Mouse (Mus musculus) embryo, embryonic 10 days (tissue): Measurements from ENCODE around the gene Car8.
"Not testable (repeated sequence)": the region's sequence is repeated elsewhere in the genome, so short reads cannot be mapped to it uniquely, and the experiment has no call there.

Experiments used
- DNase-seq: peaks from one replicate; pipeline ENCODE4 v3.0.0-alpha.2; 2015; ENCODE audit warnings: low spot score

Car8 gene

GRCm38 (mm10) chr4:8203367-8203766 is 35.5 kb downstream of the Car8 start:
- no peak for DNase-seq

- no peak for DNase-seq
These were observed 37.2 kb downstream of the Car8 start for GRCm38 (mm10) chr4:8201631-8202030.

DNA sequence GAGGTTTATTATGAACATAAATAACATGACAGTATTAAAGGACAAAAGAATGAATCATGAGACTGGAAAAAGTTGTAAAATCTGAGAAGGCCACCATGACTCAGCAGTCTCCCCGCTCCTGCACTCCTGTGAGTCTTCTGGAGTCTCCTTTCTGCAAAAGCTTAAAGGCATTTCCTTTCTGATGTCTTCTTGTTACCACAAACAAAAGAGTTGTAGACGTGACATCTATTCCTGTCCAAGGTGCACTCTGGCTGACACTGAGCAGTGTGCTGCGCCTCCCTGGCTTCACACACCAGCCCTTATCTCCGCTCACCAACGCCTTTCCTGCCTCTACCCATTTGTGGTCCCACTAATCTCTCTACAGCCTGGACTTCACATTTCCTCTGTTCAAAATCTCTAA is 38.8 kb downstream of the Car8 start:
- no peak for DNase-seq

GRCm38 (mm10) chr4:8198033-8198432 is 40.8 kb downstream of the Car8 start:
- no peak for DNase-seq

DNA sequence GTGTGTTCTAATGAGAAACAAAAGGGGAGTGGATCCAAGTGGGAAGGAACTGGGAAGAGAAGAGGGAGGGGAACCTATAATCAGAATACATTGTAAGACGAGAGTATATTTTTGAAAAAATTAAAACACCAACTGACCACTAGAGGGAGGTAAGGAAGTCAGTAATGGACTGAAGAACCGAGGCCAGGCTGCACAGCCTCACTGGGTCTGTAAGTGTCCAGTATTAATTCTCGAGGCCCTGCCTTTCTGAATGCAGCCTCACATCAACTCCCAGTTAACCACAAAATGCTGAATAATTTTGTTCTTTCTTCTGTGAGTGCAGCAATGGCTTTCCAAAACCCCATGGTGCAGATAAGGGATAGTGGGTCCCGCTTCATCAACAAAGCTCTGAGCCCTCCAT is 48.4 kb downstream of the Car8 start:
- peak; percentile 28 for DNase-seq

DNA sequence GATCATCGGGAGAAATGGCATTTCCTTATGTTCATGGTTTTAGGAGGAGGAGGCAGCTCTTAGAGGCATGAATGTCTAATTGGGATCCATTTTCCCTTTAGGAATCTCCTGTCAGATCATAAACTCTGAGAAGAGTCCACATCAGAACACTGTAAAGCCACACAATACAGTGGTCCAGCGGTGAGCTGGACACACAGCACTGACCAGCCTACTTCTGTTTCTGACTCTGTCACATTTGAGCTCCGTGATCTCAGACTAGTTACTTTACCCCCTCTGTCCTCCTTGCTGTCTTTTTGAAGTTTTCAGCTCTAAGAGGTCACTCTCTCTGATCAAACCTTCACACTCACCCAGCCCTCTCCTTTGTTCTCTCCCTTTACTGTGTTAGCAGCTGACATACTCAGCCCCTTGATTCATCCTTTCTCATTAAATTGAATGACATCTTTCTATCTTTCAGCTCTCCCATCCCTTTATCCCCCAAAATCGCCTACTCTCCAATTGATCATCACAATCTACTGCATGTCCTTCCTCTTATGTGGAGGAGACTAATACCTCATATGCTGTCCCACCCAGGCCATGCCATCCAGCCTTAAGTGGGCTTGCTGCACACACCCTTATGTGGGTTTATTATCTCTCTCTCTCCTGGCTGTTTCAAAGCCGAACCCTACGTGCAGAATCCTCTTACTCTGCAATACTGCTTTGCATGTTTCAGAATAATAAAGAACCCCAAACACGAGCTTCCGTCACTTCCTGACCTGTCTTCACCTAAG is 51.7 kb downstream of the Car8 start:
- DNase-seq, result no peak

- DNase-seq, result no peak
These were observed 58.3 kb downstream of the Car8 start for GRCm38 (mm10) chr4:8180576-8180975.

DNA sequence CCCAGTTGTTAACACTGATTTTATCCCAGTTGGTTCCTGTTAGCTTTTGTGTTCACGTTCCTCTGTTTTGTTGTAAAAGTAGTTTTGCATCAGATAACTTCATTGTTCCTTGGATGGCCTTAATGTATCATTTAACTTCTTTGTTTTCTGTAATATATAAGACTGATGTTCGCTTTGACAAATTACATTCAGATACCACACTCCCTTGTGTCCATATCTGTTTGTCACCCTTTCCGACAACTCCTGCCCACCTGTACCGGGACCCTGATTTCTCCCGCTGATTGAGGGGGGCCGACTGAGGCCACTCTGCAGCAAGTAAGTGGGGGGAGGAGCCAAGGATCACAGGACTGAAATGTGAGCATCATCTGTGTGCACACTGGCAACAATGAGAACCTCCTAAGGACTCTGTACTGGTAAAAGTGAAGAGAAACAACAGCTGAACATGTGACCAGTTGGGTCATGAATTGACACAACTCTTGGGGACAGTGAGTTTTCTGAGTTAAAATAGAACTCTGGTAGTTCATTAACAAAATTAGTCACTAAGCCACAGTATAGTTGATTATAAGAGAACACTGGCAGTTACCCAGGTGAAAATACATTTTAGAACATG is 84.1 kb downstream of the Car8 start:
- DNase-seq, result no peak

GRCm38 (mm10) chr4:8153926-8154325 is 84.9 kb downstream of the Car8 start:
- not testable (repeated sequence) for DNase-seq

DNA sequence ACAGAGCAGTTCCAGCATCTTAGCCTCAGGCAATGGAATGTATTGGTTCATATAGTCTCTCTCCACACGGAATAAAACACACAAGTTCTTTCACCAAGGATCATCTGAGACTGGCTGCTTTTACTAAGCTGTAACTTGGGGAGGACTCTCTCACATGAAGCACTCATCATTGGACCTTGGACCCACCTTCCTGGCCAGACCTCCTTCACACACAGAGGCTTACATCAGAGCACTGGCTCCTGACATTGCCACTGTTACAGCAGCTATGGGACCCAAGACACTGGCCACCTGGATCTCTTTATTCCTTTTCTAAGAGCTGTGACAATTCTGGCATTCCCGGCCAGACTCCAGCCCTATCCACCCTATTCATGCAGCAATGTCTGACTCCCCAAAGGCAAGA is 101.4 kb downstream of the Car8 start:
- DNase-seq, result no peak

DNA sequence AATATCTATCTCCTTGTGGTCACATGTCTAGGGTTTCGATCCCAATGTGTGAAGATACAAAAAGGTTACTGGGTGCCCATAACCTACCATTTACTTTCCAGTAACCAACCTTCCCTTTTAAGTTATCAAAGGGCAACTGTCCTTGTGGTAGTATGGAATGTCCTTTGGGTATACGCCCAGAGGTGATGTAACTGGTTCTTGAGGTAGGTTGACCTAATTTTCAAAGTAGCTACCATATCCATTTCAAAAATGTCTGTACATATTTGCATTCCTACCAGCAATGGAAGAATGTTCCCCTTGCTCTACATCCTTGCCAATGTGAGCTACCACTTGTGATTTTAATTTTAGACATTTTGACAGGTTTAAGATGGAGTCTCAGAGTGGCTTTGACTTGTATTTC is 106.8 kb downstream of the Car8 start:
- no peak for DNase-seq

DNA sequence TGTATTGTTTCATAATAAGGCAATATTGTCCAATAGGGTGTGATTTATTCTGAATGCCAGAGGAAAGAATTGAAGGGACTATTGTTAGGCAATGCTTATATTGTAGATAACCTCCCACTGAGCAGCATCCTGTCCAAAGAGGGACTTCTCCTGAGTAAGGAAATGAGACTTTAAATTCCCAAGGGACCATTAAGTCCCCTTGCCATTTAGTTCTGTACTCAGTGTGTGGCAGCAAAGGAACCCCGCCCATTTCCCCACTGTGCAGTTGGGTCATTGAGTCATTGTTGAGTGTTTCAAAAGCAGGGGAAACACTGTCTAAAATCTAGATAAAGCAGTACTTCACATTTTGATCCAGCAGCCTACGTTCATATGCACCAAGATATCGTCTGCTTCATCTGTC is 125.3 kb downstream of the Car8 start:
- DNase-seq, result no peak

- no peak for DNase-seq
These were observed 127.0 kb downstream of the Car8 start for GRCm38 (mm10) chr4:8111891-8112290.

DNA sequence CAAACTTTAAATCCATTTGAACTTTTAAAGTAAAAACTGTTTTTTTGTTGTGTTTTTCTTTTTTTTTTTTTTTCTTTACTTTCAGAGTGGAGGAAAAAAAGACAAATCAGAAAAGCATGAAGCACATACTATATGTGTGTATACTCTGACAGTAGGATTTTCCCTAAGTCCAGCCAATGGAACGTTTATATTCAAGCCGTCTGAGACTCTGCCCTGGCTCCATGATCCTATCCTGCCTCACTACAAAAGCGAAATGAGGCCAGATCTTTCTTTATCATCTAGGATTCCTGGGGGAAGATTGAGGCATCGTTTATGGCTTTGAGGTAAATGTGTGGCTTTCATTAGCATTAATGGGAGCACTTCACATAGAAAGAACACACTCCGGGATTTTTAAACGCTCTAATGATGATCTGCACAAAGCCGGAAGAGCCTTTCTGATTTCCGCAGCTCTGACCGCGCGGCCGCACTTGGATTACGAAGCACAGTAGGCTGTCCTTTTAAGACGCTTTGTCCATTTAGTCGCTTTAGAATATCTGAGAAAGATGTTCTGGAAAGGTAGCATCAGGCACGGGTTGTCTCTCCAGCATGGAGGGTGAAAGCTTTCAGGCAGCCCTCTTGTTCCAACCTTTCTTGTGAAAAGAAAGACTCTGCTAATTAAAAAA is 128.8 kb downstream of the Car8 start:
- no peak for DNase-seq

- no peak for DNase-seq
These were observed 137.4 kb downstream of the Car8 start for GRCm38 (mm10) chr4:8101466-8101865.

GRCm38 (mm10) chr4:8098084-8098483 is 140.8 kb downstream of the Car8 start:
- DNase-seq, result no peak

DNA sequence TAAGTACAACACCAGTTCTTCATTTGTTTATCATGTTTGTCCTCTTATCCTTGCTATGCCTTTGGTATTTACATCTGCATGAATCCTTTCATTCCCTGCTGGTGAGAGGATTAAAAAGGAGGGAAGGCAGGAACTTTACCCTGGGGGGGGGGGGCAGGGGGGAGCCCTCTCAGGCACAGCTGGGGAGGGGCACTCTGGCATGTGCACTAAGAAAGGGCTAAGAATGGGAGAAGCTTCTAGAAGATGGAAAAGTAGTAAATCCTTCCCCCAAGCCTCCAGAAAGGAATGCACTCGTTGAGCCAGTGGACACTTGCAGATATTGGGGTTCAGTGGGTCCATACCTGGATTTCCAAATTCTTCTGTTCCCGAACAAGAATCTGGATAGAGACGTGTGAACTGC is 141.2 kb downstream of the Car8 start:
- no peak for DNase-seq

GRCm38 (mm10) chr4:8093566-8093965 is 145.3 kb downstream of the Car8 start:
- not testable (repeated sequence) for DNase-seq
